Mouse (Mus musculus) midbrain, embryonic 11.5 days (tissue): Measurements from ENCODE around the gene Cfap299. TPM values are rescaled to one million over a fixed set of nuclear protein-coding genes. Genes with fewer than 3 reads are reported as not detected.

Source experiments
- ATAC-seq: fragments of 200-750 bp; cut with Nextera tagmentation; 2 replicates; pipeline ENCODE4 v1.8.0; 2017; ENCODE audit warnings: moderate TSS enrichment, moderate library complexity; ENCODE audit not compliant: low FRiP score
- DNase-seq: peaks from one replicate; pipeline ENCODE4 v3.0.0; 2015; ENCODE audit warnings: low spot score; ENCODE audit errors: missing footprints
- H3K27ac ChIP-seq: fragments of 300-500 bp; sonication (generic); 2 replicates; pipeline ENCODE4 v1.5.1; 2014; ENCODE audit warnings: low read depth, low read length
- H3K27me3 ChIP-seq: fragments of 300-500 bp; sonication (generic); 2 replicates; pipeline ENCODE4 v1.6.1; 2014; ENCODE audit warnings: mild to moderate bottlenecking, low read length, moderate library complexity, mixed read lengths; ENCODE audit not compliant: control insufficient read depth, insufficient read depth
- H3K36me3 ChIP-seq: fragments of 300-500 bp; sonication (generic); 2 replicates; pipeline ENCODE4 v1.6.1; 2014; ENCODE audit warnings: mild to moderate bottlenecking, low read length, moderate library complexity, mixed read lengths; ENCODE audit not compliant: control insufficient read depth, insufficient read depth
- H3K4me1 ChIP-seq: fragments of 300-500 bp; sonication (generic); 2 replicates; pipeline ENCODE4 v1.6.1; 2014; ENCODE audit warnings: low read length; ENCODE audit not compliant: control insufficient read depth, insufficient read depth
- H3K4me2 ChIP-seq: fragments of 300-500 bp; sonication (generic); 2 replicates; pipeline ENCODE4 v1.6.1; 2014; ENCODE audit warnings: mild to moderate bottlenecking, moderate library complexity
- H3K4me3 ChIP-seq: fragments of 300-500 bp; sonication (generic); 2 replicates; pipeline ENCODE4 v1.5.1; 2014; ENCODE audit warnings: low read depth, low read length
- H3K9ac ChIP-seq: fragments of 300-500 bp; sonication (generic); 2 replicates; pipeline ENCODE4 v1.6.1; 2014; ENCODE audit warnings: low read length
- H3K9me3 ChIP-seq: fragments of 300-500 bp; sonication (generic); 2 replicates; pipeline ENCODE4 v1.6.1; 2016; ENCODE audit warnings: low read length; ENCODE audit not compliant: control insufficient read depth
- WGBS: fragments of 180-500 bp; shearing (Covaris S2); extraction: QIAGEN DNeasy Blood & Tissue Kit; methylation state at CpG from one replicate; pipeline ENCODE4 v1.1.7; 2014; 5-methylcytosine and 5-hydroxymethylcytosine counted together
- polyA plus RNA-seq: library from polyadenylated mRNA; unstranded; fragments of >200 nt; fragmentation: Nextera tagmentation; extraction: Ambion mirVana; gene quantifications from 2 replicates; pipeline ENCODE4 v1.2.1, GENCODE M21; 2014

Gene Cfap299
- polyA plus RNA-seq, 1 experiment from 2014 or later, result 0.37 TPM

- H3K36me3 ChIP-seq, result no peaks in the 10 kb centered on the region
- WGBS, result 88% methylated on average over 7 of the region's 7 CpGs
- ATAC-seq, result no peak
Measured at GRCm38 (mm10) chr5:98788568-98788967, 459.5 kb downstream of the Cfap299 start.

GRCm38 (mm10) chr5:98790894-98791607 lies 461.9 kb downstream of the Cfap299 start:
- 83% methylated on average over 7 of the region's 7 CpGs for WGBS
- Histone ChIP-seq H3K27me3 (no peaks in the 10 kb centered on the region), H3K9ac (no peak overlapping the region), H3K36me3 (no peaks in the 10 kb centered on the region), H3K27ac (no peak overlapping the region), H3K4me3 (no peak overlapping the region), H3K9me3 (no peaks in the 10 kb centered on the region), H3K4me2 (no peak overlapping the region), H3K4me1 (no peaks in the 10 kb centered on the region)
- ATAC-seq (no peak), DNase-seq (no peak)

More at GRCm38 (mm10) chr5:98788568-98788967, 459.5 kb downstream of the Cfap299 start:
- H3K4me2 ChIP-seq, result no peak overlapping the region
- H3K9ac ChIP-seq, result no peak overlapping the region
- H3K27ac ChIP-seq, result no peak overlapping the region
- H3K4me1 ChIP-seq, result no peaks in the 10 kb centered on the region
- no peak for DNase-seq
- H3K9me3 ChIP-seq, result no peaks in the 10 kb centered on the region
- no peak overlapping the region for H3K4me3 ChIP-seq
- H3K27me3 ChIP-seq, result no peaks in the 10 kb centered on the region

GRCm38 (mm10) chr5:98801495-98801894 lies 472.4 kb downstream of the Cfap299 start:
- peak; percentile 40; the same call in 1 of the 2 replicates for ATAC-seq
- DNase-seq, result peak; percentile 87
- Histone ChIP-seq H3K4me2 (no peak overlapping the region), H3K36me3 (no peaks in the 10 kb centered on the region), H3K9ac (no peak overlapping the region), H3K27ac (no peak overlapping the region), H3K4me1 (peaks cover 5% of the 10 kb centered on the region), H3K27me3 (no peaks in the 10 kb centered on the region), H3K9me3 (no peaks in the 10 kb centered on the region), H3K4me3 (no peak overlapping the region)
- WGBS, result 37% methylated on average over 5 of the region's 5 CpGs

- DNase-seq, result no peak
- Histone ChIP-seq H3K9ac (no peak overlapping the region), H3K27ac (no peak overlapping the region), H3K4me1 (peaks cover 5% of the 10 kb centered on the region), H3K4me2 (no peak overlapping the region), H3K27me3 (no peaks in the 10 kb centered on the region), H3K36me3 (no peaks in the 10 kb centered on the region), H3K9me3 (no peaks in the 10 kb centered on the region), H3K4me3 (no peak overlapping the region)
- 88% methylated on average over 6 of the region's 6 CpGs for WGBS
- ATAC-seq, result no peak
Measured at GRCm38 (mm10) chr5:98804761-98805160, 475.7 kb downstream of the Cfap299 start.

GRCm38 (mm10) chr5:98806492-98806891 lies 477.4 kb downstream of the Cfap299 start:
- DNase-seq, result no peak
- Histone ChIP-seq H3K36me3 (no peaks in the 10 kb centered on the region), H3K27me3 (no peaks in the 10 kb centered on the region), H3K9me3 (no peaks in the 10 kb centered on the region), H3K4me1 (no peaks in the 10 kb centered on the region), H3K4me3 (no peak overlapping the region), H3K27ac (no peak overlapping the region), H3K9ac (no peak overlapping the region), H3K4me2 (no peak overlapping the region)
- ATAC-seq, result no peak
- WGBS, result 95% methylated on average over 4 of the region's 4 CpGs

- ATAC-seq, result no peak
- Histone ChIP-seq H3K9ac (no peak overlapping the region), H3K27ac (no peak overlapping the region), H3K4me1 (no peaks in the 10 kb centered on the region), H3K27me3 (no peaks in the 10 kb centered on the region), H3K9me3 (no peaks in the 10 kb centered on the region), H3K4me3 (no peak overlapping the region), H3K4me2 (no peak overlapping the region), H3K36me3 (no peaks in the 10 kb centered on the region)
- WGBS, result 91% methylated on average over 7 of the region's 7 CpGs
- DNase-seq, result no peak
Measured at GRCm38 (mm10) chr5:98807022-98807421, 477.9 kb downstream of the Cfap299 start.

- no peaks in the 10 kb centered on the region for H3K36me3 ChIP-seq
- no peak overlapping the region for H3K4me3 ChIP-seq
- no peaks in the 10 kb centered on the region for H3K9me3 ChIP-seq
- H3K27me3 ChIP-seq, result no peaks in the 10 kb centered on the region
- DNase-seq, result no peak
- H3K4me2 ChIP-seq, result no peak overlapping the region
- H3K9ac ChIP-seq, result no peak overlapping the region
- H3K4me1 ChIP-seq, result no peaks in the 10 kb centered on the region
- H3K27ac ChIP-seq, result no peak overlapping the region
- ATAC-seq, result no peak
- WGBS, result 64% methylated on average over 9 of the region's 9 CpGs
Measured at GRCm38 (mm10) chr5:98807953-98808352, 478.8 kb downstream of the Cfap299 start.

- Histone ChIP-seq H3K9me3 (no peaks in the 10 kb centered on the region), H3K27ac (no peak overlapping the region), H3K27me3 (no peaks in the 10 kb centered on the region), H3K4me3 (no peak overlapping the region), H3K4me1 (no peaks in the 10 kb centered on the region), H3K4me2 (no peak overlapping the region), H3K36me3 (no peaks in the 10 kb centered on the region), H3K9ac (no peak overlapping the region)
- ATAC-seq (no peak), DNase-seq (no peak)
- 93% methylated on average over 1 of the region's 1 CpGs for WGBS
Measured at GRCm38 (mm10) chr5:98812380-98812779, 483.3 kb downstream of the Cfap299 start.

- no peaks in the 10 kb centered on the region for H3K9me3 ChIP-seq
- no peaks in the 10 kb centered on the region for H3K36me3 ChIP-seq
- H3K27ac ChIP-seq, result no peak overlapping the region
- no peaks in the 10 kb centered on the region for H3K4me1 ChIP-seq
- no peak for ATAC-seq
- no peak overlapping the region for H3K9ac ChIP-seq
- no peak overlapping the region for H3K4me2 ChIP-seq
- H3K27me3 ChIP-seq, result no peaks in the 10 kb centered on the region
- no peak overlapping the region for H3K4me3 ChIP-seq
- DNase-seq, result no peak
- 94% methylated on average over 1 of the region's 1 CpGs for WGBS
Measured at GRCm38 (mm10) chr5:98815269-98815668, 486.2 kb downstream of the Cfap299 start.
